Mouse (Mus musculus) liver, embryonic 14.5 days (tissue): ENCODE measurements around the gene Tnpo3.

Experiments used
- CTCF ChIP-seq: IDR thresholded peaks from 2 replicates; pipeline ENCODE4 v1.5.1; 2016; ENCODE audit warnings: antibody characterized with exemption, low read depth, control low read depth
- EP300 ChIP-seq: IDR thresholded peaks from 2 replicates; pipeline ENCODE4 v1.6.1; 2016; ENCODE audit warnings: antibody characterized with exemption, low read depth

- no peak for TF ChIP-seq CTCF
- no peak for TF ChIP-seq EP300
Observed at GRCm38 (mm10) chr6:29545611-29546010, 64.1 kb downstream of the Tnpo3 start.
